Mouse (Mus musculus) left cerebral cortex, adult 11 months (tissue): ENCODE measurements around the gene Prr5l.
A peak's percentile ranks its signal among the peaks of the same experiment; 100 is the strongest.

ENCODE experiments used
- DNase-seq: peaks from one replicate; pipeline ENCODE4 v3.0.0; 2022; ENCODE audit warnings: low spot score

The Prr5l gene

DNA sequence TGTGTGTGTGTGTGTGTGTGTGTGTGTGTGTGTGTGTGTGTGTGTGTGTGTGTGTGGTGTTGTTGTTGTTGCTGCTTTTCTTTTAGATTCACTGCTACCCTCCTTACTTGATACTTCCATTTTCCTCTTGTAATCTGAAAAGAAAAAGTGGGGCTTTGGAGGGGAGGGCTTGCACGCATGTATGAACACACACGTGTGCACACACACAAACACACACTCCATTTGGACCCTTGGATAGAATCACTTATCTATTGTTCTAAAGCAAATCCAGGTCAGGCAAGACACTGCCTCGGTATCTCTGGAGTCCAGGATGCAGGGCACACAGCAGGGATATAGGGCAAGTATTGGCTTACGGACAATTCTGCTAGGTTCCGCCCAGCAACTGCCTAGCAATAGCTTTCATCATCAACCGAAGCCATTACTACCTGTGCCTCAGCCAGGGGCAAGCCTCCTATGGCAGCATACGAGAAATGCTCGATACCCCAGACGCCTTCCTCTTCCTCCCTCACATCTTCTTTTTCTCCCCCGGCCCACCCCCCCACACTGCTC, 159.4 kb downstream of the Prr5l start:
- DNase-seq: no peak

DNA sequence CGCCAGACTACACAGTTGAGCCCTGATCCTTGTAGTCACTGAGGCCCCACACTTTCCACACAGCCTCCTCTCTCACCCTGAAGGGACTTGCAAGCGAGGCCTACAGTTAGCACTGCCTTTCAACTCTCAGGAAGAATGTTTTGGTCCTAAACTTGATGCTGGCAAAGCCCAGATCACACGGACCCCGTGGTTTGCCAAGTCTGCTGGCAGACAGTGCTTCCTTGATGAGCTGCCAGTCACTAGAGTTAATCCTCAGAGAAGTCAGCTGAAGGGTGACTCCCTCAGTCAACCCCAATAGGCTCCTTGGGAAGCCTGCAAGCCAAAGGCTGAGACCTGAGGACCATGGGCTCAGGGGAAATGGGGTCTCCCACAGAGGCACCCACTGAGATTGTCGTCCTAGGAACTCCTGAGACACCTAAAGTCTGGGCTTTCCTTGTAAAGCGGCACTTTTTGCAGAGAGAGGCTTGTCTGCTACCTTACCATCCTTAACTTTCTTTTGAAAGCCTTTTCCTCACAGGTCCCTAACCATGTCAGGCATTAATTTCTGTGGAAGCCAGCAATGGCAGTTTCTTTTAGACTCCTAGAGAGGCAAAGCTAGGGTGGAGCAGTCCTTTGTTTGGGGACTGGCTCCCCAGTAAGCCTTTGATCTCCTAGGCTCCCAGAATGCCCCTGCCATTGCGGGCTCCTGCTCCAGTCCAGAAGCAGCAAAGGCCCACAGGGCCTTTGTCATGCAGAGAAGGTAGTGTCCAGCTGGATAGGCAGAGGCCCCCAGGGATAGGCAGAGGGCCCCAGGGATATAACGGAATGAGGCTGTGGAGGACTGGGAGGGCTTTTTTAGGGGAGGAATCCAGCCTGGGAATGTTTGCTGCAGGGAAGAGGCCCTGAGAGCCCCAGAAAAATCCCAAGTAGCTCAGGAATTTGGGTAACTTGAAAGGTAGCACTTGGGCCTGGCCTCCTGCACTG, 160.2 kb downstream of the Prr5l start:
- no peak for DNase-seq

DNA sequence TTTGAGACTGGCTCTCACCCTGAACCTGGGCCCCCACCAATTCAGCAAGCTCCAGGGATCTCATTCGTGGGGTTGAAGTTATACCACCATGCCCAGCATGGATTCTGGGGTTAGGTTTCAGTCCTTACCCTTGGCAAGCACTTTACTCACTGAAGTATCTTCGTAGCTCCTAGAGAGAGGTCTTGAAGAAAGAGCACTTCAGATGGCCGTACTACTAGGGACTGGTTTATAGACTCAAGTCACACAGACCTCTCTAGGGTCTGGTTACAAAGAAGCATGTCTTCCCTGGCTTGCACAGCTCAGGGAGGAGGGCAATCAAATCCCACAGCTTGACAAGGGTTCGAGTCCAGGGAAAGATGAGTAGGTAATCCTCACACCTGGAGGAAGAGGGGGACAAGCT, 161.0 kb downstream of the Prr5l start:
- no peak for DNase-seq

DNA sequence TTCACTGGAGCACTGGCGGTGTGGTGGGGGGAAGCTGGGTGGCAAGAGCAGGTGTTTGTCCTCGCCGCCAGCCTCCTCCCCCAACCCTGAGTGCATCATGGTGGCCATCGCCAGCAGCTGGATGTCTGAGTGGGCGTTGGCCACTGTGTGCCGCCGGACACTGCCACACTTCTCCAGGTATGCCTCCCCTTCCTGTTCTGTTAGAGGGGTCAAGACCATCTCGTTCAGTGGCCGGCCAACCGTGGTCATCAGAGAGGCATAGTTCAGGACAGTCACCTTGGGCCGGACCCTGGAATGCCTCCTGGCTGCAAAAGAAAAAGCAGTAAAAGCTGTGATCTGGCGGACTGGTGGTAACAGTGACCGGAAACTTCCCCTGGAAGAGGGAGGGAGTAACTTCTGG, 165.7 kb downstream of the Prr5l start:
- DNase-seq: no peak

DNA sequence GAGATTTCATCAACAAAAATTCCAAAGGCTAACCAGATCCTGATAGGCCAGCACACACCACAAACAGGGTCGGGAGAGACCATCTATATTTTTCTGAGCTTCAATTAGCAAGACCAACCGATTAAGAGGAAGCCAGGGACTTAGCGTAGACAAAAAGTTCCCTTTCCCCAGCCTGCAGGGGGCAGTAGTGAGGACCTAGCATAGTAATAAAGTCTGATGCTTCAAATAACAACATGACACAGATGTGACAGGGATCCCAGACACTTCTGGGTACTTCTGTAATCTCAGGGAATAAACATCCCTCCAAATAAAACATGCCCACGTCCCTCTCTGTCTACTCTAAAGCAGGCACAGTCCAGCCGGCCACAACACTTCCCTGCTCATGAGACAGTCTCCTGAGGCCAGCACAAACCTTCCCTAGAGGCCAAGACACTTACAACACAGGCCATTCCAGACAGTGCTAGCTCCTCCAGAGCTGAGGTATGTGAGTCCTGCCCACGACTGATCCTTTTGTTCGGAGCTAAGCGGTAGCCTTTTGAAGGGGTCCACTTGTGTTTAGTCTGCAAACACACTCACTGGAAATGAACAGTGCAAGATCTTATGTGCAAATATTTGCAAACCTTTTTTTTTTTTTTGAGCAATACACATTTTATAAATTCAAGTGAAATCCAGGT, 167.0 kb downstream of the Prr5l start:
- no peak for DNase-seq

DNA sequence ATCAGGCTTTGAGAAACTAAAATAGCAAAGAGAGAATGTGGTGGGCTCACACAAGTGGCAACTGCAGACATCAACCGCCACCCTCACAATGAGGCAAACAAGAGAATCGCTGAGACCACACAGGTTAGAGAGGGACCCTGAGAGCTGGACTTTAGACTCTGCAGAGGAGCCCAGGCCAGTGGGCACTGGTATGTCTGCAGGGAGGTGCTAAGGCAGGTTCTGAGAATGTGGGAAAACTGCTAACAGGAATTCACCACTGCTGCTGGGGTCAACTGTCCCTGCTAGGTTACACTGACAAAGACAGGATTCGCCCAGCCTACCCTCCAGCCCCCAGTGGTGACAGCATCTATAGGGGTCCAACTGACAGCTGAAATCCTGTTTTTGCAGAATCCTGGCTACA, 171.2 kb downstream of the Prr5l start:
- DNase-seq: no peak

DNA sequence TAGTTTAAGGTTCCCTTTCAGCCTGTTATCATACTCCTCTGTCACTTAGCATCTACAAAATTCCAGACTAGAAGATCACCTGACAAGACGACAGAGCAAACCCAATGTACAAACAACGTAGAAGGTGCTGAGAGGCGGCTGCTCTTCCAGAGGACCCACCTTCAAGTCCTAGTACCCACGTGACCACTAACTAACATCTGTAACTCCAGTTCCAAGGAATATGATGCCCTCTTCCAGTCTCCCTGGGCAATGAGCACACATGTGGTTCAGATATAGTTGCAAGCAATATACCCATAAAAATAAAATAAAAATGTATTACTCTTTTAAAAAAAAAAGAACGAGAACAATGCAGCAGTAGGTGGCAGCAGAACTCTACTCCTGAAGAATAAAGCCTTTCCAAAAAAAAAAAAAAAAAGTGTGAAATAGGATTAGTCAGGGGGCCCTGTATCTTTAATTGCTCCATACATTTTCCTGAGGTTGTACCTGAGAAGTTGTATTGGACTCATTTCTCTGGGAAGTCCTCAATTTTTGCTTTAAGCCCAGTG, 176.8 kb downstream of the Prr5l start:
- no peak for DNase-seq

DNA sequence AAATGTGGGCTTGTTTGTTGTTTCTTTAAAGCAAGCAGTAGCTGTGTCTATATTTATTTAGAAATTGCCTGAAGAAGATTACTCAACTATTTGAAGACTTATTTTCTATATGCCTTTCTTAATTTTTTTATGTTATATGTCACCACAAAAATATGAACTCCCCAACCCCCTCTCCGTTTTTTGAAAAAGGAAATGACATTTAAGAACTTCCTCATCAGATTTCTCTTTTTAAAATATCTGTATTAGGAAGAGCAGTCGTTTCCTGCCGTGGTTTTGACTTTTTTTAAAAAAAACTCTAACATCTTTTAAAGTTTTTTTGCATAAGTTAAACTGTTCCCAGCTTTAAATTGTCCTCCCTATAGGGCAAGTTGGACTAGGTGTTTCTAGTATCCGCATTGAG, 183.5 kb downstream of the Prr5l start:
- DNase-seq: no peak

DNA sequence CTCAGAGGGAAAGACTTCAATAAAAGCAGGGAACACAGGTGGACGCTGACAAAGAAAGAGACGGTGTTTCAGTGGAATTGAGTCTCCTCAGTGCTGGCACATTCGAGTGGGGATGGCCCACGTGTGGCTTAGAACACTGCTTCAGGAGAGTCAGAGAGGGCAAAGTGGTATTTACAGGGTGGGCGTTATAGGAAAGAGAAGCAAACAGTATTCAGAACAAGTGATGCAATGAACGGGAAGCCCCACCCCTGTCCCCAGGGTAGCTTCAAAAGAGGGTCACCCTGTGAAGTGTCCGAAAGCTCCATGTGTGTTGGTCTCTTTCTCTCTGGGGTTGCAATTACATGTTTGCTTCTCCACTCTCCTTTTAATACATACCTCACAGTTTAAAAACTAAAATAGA, 187.2 kb downstream of the Prr5l start:
- DNase-seq: no peak

DNA sequence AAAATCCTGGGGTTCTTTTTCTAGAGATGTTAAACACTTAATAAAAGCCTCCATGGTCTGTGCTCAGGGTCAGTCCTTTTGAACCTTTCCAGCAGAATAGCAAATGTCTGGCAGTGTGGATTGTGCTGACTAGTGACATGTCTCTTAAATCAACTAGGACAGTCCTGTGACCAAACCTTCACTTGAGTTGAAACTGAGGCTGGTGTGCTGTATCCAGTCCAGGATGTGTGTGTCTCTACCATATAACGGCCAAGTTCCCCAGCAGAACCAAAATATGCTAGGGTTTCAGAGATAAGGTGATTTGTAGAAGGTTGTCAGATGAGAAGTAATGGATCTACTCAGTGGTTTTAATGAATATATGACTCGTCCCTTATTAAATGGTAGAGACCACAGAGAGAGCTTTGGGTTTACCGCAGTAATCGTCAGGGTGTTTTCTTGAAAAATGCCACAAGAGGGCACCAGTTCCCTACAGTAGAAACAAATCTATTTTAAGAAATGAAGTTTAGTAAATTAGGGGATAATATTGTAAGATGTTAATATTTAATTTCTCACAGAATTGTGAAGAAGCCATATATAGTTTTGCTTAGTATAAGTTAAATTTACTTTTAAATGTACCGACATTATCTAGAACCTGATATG, 189.1 kb downstream of the Prr5l start:
- no peak for DNase-seq

DNA sequence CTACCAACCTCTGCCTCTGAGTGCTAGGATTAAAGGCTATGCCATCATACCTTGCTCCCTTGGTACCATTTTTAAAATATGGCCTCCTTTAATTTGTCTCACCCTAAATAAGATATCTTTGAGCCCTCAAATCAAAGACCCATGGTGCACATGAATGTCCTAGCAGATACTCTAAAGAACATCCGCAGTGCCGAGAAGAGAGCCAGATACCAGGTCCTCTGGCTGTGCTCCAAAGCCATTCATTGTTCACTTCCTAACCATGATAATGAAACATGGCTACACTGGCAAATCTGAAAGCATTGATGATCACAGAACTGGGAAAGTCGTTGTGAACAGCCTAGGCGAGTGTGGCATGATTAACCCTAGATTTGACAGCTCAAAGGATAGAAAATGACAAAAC, 189.8 kb downstream of the Prr5l start:
- DNase-seq: no peak

DNA sequence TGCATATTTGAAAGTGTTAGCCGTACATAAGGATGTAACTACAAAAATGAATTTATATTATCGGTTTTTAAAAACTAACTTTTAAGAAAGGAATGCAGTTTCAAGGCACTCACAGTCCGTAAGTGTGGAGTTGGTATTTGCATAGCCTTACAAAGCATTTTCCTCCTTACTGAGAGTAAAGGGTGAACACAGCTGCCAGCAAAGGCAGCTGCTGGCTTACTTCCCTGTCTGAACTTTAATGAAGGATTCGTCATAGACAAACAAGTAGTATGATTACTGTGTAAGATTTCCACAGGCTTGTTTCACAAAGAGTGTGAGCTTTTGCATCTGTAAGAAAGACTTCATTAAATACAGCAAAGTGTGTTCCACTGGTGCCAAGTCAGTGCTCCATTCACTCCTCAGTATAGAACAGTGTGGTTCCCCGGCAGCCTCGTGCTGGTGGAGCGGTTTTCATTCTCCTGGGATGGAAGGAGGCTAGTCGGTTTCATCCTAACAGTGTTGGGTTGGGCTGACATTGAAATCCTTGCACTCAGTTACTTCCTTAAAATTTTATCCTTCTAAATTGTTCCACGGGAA, 192.5 kb downstream of the Prr5l start:
- no peak for DNase-seq

DNA sequence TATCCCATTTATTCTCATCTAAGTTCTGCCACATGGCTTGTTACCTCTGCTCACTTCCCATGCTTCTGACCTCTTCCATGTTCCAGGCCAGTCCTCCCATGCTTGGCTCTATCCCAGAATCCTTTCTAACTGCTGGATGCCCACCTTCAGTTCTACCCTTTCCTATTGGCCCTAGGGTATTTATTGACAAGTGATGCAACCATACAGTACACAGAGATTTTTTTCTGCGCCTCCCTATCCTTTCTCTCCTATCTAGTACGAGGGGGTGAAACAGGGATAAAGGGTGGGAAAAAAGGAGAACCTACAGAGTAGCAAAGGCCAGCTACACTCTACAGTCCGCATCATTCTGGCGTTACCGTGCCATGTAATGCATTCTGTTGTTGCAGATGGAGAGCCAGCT, 194.8 kb downstream of the Prr5l start:
- DNase-seq: no peak

DNA sequence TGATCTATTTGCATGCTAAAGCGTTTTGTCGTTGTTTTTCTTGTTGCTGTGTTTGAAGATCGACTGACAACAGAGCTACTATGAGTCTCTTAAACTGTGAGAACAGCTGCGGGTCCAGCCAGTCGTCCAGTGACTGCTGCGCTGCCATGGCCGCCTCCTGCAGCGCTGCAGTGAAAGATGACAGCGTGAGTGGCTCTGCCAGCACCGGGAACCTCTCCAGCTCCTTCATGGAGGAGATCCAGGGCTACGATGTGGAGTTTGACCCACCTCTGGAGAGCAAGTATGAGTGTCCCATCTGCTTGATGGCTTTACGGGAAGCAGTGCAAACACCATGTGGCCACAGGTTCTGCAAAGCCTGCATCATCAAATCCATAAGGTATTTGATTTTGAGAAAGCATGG, 198.4 kb downstream of the Prr5l start:
- DNase-seq: no peak

DNA sequence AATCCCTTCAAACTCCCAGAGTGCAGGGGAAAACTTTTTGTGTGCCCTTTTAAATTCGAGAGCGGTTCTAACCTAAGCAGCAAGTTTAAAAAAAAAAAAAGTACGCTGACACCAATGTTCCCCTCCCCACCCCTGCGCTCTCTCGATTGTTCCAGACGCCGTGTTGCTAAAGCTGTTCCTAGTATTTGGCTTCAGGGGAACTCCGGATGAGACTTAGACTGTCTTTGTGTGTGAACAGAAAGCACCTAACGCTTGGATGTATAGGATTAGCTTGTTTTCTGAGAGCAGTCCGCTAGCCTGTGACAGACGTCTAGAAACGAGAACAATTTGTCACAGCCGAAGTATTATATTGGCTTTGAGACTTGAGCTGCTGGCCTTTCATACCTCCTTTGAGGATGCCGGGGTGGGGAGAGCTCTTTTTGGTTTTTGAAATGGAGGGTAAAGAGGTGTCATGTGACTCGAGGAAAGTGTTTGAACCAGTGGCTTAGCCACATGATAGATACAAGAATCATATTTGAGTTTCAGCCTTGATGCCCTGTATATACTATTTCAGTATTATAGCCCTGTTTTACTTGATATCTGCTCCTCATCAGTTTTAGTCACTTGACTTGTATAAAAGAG, 203.6 kb downstream of the Prr5l start:
- DNase-seq: no peak

DNA sequence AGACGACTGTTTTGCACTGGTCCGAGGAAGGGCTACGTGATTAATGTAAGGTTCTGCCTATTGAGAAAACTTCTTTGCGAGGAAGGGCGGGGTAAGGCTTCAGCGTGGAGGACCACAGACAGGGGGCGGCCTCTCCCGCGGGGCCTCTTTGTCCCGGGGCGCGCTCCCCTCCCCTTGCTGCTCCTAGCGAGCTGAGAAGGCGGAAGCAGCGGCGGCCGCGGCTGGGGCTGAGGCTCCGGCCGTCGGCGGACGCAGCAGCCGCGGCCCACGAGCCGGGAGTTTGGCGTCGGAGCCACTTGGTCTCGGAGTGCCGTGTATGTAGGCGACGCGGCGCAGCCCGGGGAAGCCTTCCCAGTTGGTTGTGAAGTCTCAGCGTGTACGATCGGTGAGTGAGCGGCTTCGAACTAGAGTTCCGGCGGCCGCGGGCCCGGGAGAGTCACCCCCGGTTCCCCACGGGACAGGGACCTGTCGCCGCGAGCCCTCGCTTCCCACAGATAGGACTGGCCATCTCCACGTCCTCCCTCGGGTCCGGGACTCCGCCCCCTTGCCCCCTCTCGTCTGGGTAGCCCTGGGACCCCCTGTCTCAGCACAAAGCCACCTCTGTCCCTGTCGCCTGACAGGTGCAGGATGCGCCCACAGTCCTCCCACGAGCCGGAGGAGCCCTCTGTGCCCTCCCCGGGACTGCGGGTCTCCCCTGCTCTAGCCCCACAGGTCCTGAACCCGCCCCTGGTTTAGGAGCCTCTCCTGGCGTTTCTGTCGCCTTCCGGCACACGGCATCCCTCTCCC, 204.4 kb downstream of the Prr5l start, which contains the start of gene Traf6:
Gene Traf6, plus strand, starts transcription at position 194 of the 786 bp plus-strand sequence.
- peak; percentile 62 for DNase-seq

DNA sequence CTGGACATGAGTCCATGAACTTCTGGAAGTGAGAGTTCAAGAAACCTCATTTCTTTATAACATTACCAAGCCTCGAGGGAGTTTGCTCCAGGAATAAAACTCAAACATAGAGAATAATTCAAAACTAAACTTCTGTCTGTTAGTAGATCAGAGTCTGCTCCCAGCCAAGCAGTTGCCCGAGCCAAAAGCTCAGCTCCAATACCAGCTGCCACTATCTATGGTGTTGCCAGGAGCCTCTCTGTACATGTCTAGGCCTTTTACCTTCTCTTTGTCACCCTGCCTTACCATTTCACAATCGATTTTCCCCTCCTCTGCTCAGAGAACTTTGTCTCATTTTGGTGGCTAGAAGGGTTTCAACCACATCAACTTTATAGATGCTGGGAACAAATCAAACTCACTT, 209.3 kb downstream of the Prr5l start:
- no peak for DNase-seq

DNA sequence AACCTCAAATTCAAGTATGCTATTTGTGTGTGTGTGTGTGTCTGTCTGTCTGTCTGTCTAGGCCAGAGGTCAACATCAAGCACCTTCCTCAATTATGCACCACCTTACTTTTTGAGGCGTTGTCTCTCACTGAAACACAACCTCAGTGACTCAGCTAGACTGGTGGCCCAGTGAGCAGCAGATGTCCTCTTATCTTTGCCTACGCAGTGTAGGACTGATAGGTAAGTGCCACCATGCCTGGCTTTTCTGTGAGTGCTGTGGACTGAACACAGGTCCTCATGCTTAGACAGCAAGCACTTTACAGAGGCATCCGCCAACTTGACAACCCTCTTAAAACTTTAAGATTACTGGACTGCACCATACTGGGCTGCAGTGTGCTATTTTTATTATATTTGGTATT, 214.1 kb downstream of the Prr5l start:
- DNase-seq: no peak

DNA sequence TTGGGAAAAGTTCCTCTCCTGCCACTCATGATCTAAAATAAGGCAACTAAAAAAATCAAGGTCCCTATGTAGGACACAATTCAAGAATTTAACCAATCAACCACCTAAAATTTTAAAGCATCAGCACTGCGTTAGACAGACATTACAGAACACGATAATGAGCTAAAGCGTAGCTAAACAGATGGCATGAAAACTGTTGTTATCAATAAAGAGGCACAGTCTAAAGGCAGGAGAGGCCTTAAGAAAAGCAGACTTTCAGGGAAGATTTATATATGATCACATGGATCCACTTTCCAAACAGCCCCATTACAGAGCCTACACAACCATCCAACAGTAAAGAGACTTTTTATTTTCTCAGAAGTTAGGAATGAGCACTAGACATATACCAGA, 217.1 kb downstream of the Prr5l start:
- DNase-seq: no peak

DNA sequence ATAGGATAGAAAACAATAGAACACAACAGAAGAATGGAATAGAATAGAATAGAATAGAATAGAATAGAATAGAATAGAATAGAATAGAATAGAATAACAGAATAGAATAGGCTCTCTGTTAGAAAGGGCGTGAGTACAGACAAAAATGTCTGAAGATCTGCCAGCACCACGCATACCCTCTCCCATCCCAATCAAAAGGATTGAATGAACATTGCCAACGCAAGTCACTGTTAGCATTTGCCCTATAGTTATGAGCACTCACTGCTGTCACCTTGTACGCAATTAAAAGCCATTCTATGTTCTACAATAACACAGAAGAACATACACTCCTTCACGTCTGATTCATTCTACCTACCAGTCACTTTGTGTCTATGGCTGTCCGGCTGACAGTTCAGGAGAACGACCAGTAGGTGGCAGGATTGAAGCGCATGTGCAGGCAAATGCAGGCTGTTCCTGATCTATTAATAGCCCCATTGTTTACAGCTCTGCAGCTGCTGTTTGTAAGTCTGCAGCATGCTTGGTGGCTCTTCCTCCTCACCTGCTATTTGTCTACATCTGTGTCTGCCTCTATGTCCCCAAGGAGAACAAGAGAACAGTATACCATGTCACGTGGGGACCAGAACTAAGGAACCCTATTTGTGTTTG, 217.6 kb downstream of the Prr5l start:
- DNase-seq: peak; percentile 79
